Mouse (Mus musculus) limb, embryonic 15.5 days (tissue): Measurements from ENCODE around the gene Gpc2. TPM values are rescaled to one million over a fixed set of nuclear protein-coding genes. Genes with fewer than 3 reads are reported as not detected.

ENCODE experiments used
- ATAC-seq: fragments of 200-750 bp; cut with Nextera tagmentation; 2 replicates; pipeline ENCODE4 v1.8.0; 2017; ENCODE audit warnings: low read depth, moderate TSS enrichment; ENCODE audit not compliant: insufficient number of reproducible peaks, low FRiP score, low TSS enrichment
- H3K27ac ChIP-seq: fragments of 300-500 bp; sonication (generic); 2 replicates; pipeline ENCODE4 v1.5.1; 2015; ENCODE audit warnings: moderate library complexity, mild to moderate bottlenecking, inconsistent platforms
- H3K27me3 ChIP-seq: fragments of 300-500 bp; sonication (generic); 2 replicates; pipeline ENCODE4 v1.6.1; 2015; ENCODE audit warnings: inconsistent platforms
- H3K36me3 ChIP-seq: fragments of 300-500 bp; sonication (generic); 2 replicates; pipeline ENCODE4 v1.6.1; 2015; ENCODE audit warnings: inconsistent platforms
- H3K4me1 ChIP-seq: fragments of 300-500 bp; sonication (generic); 2 replicates; pipeline ENCODE4 v1.6.1; 2015; ENCODE audit warnings: inconsistent platforms
- H3K4me2 ChIP-seq: fragments of 300-500 bp; sonication (generic); 2 replicates; pipeline ENCODE4 v1.6.1; 2015; ENCODE audit warnings: mild to moderate bottlenecking, inconsistent platforms
- H3K4me3 ChIP-seq: fragments of 300-500 bp; sonication (generic); 2 replicates; pipeline ENCODE4 v1.5.1; 2015; ENCODE audit warnings: mild to moderate bottlenecking, inconsistent platforms
- H3K9ac ChIP-seq: fragments of 300-500 bp; sonication (generic); 2 replicates; pipeline ENCODE4 v1.6.1; 2015; ENCODE audit warnings: inconsistent platforms
- H3K9me3 ChIP-seq: fragments of 300-500 bp; sonication (generic); 2 replicates; pipeline ENCODE4 v1.6.1; 2016; ENCODE audit warnings: inconsistent platforms
- WGBS: fragments of 180-500 bp; shearing (Covaris S2); methylation state at CpG from one replicate; pipeline ENCODE4 v1.1.7; 2015; 5-methylcytosine and 5-hydroxymethylcytosine counted together
- polyA plus RNA-seq: library from polyadenylated mRNA; unstranded; fragments of >200 nt; fragmentation: Nextera tagmentation; extraction: Ambion mirVana; gene quantifications from 2 replicates; pipeline ENCODE4 v1.2.1, GENCODE M21; 2015

Gpc2 gene
- polyA plus RNA-seq, 1 experiment from 2014 or later: 24.8 TPM

- WGBS: 72% methylated on average over 2 of the region's 2 CpGs
- Histone ChIP-seq H3K4me2 (no peak overlapping the region), H3K9me3 (no peaks in the 10 kb centered on the region), H3K4me1 (no peaks in the 10 kb centered on the region), H3K27ac (no peak overlapping the region), H3K9ac (no peak overlapping the region), H3K4me3 (no peak overlapping the region), H3K27me3 (no peaks in the 10 kb centered on the region), H3K36me3 (no peaks in the 10 kb centered on the region)
- no peak for ATAC-seq
Measured at GRCm38 (mm10) chr5:138233778-138234177, 46.0 kb downstream of the Gpc2 start.

- WGBS: 86% methylated on average over 3 of the region's 3 CpGs
- no peaks in the 10 kb centered on the region for H3K27me3 ChIP-seq
- H3K9ac ChIP-seq: no peak overlapping the region
- no peaks in the 10 kb centered on the region for H3K36me3 ChIP-seq
- H3K4me1 ChIP-seq: no peaks in the 10 kb centered on the region
- ATAC-seq: no peak
- no peaks in the 10 kb centered on the region for H3K9me3 ChIP-seq
- H3K4me3 ChIP-seq: no peak overlapping the region
- H3K4me2 ChIP-seq: no peak overlapping the region
- no peak overlapping the region for H3K27ac ChIP-seq
Measured at GRCm38 (mm10) chr5:138229511-138229910, 50.3 kb downstream of the Gpc2 start.

- H3K4me1 ChIP-seq: no peaks in the 10 kb centered on the region
- H3K9me3 ChIP-seq: no peaks in the 10 kb centered on the region
- no peak for ATAC-seq
- H3K27ac ChIP-seq: no peak overlapping the region
- WGBS: 57% methylated on average over 3 of the region's 3 CpGs
- no peaks in the 10 kb centered on the region for H3K36me3 ChIP-seq
- no peaks in the 10 kb centered on the region for H3K27me3 ChIP-seq
- H3K9ac ChIP-seq: no peak overlapping the region
- no peak overlapping the region for H3K4me3 ChIP-seq
- H3K4me2 ChIP-seq: no peak overlapping the region
Measured at GRCm38 (mm10) chr5:138228026-138228425, 51.8 kb downstream of the Gpc2 start.

GRCm38 (mm10) chr5:138227367-138227766 is 52.4 kb downstream of the Gpc2 start:
- Histone ChIP-seq H3K4me1 (no peaks in the 10 kb centered on the region), H3K4me2 (no peak overlapping the region), H3K4me3 (no peak overlapping the region), H3K9me3 (no peaks in the 10 kb centered on the region), H3K9ac (no peak overlapping the region), H3K27me3 (no peaks in the 10 kb centered on the region), H3K27ac (no peak overlapping the region), H3K36me3 (no peaks in the 10 kb centered on the region)
- WGBS: 66% methylated on average over 2 of the region's 2 CpGs
- no peak for ATAC-seq

- Histone ChIP-seq H3K4me1 (no peaks in the 10 kb centered on the region), H3K4me2 (no peak overlapping the region), H3K27ac (no peak overlapping the region), H3K9ac (no peak overlapping the region), H3K36me3 (no peaks in the 10 kb centered on the region), H3K9me3 (no peaks in the 10 kb centered on the region), H3K27me3 (no peaks in the 10 kb centered on the region), H3K4me3 (no peak overlapping the region)
- no peak for ATAC-seq
- 69% methylated on average over 4 of the region's 4 CpGs for WGBS
Measured at GRCm38 (mm10) chr5:138226491-138226890, 53.3 kb downstream of the Gpc2 start.

GRCm38 (mm10) chr5:138225700-138226099 is 54.1 kb downstream of the Gpc2 start, which contains the start of gene Nxpe5:
Gene Nxpe5 (plus strand): TSS chr5:138225898.
- Histone ChIP-seq H3K9me3 (no peaks in the 10 kb centered on the region), H3K4me2 (no peak within 1 kb of the TSS), H3K27me3 (no peaks in the 10 kb centered on the region), H3K4me3 (no peak within 1 kb of the TSS), H3K36me3 (no peaks in the 10 kb centered on the region), H3K9ac (no peak within 1 kb of the TSS), H3K4me1 (no peaks in the 10 kb centered on the region), H3K27ac (no peak within 1 kb of the TSS)
- ATAC-seq: no peak
- 59% methylated on average over 2 of the region's 2 CpGs for WGBS

Other genes with a start within 250 kb of the Gpc2 start
- gene Smok3c, start 226.8 kb downstream of the Gpc2 start, polyA plus RNA-seq: not detected in 2 replicates
- gene Zkscan1, start 194.9 kb downstream of the Gpc2 start, polyA plus RNA-seq: 15.6 and 17.0 TPM in 2 replicates
- gene Zscan21, start 163.1 kb downstream of the Gpc2 start, polyA plus RNA-seq: 52.8 and 56.5 TPM in 2 replicates
- 15.9 and 18.5 TPM in 2 replicates for gene Zfp113, start 124.3 kb downstream of the Gpc2 start, polyA plus RNA-seq
- 299 and 325 TPM in 2 replicates for gene Cops6, start 118.9 kb downstream of the Gpc2 start, polyA plus RNA-seq
- 22.8 and 24.3 TPM in 2 replicates for gene Ap4m1, start 108.0 kb downstream of the Gpc2 start, polyA plus RNA-seq
- 139 and 143 TPM in 2 replicates for gene Mcm7, start 107.6 kb downstream of the Gpc2 start, polyA plus RNA-seq
- 73.8 and 74.8 TPM in 2 replicates for gene Taf6, start 92.6 kb downstream of the Gpc2 start, polyA plus RNA-seq
- 69.4 and 69.7 TPM in 2 replicates for gene Cnpy4, start 92.5 kb downstream of the Gpc2 start, polyA plus RNA-seq
- gene Mblac1, start 85.7 kb downstream of the Gpc2 start, polyA plus RNA-seq: 8.4 and 9.2 TPM in 2 replicates
- gene Nxpe5, start 54.1 kb downstream of the Gpc2 start, polyA plus RNA-seq: 0.11 TPM in 1 of 2 replicates, not detected in the other
- gene Lamtor4, start 24.5 kb downstream of the Gpc2 start, polyA plus RNA-seq: 69.6 and 73.5 TPM in 2 replicates
- 4.4 and 5.1 TPM in 2 replicates for gene BC037034, start 16.0 kb downstream of the Gpc2 start, polyA plus RNA-seq
- gene Gal3st4, start 7.2 kb downstream of the Gpc2 start, polyA plus RNA-seq: 5.1 and 5.3 TPM in 2 replicates
- 0.17 and 0.30 TPM in 2 replicates for gene Gm43720, start within 50 bp of the Gpc2 start, polyA plus RNA-seq
- gene Stag3, start 235 bp upstream of the Gpc2 start, polyA plus RNA-seq: 4.8 and 5.5 TPM in 2 replicates
- 0.21 and 0.36 TPM in 2 replicates for gene Pvrig, start 62.0 kb upstream of the Gpc2 start, polyA plus RNA-seq
- 30.9 and 33.7 TPM in 2 replicates for gene Zfp157, start 161.5 kb upstream of the Gpc2 start, polyA plus RNA-seq